Mouse (Mus musculus) MEL (cell line): Measurements from ENCODE around the gene As3mt. TPM values are rescaled to one million over a fixed set of nuclear protein-coding genes. Genes with fewer than 3 reads are reported as not detected.

Experiments used
- DNase-seq: peaks from one replicate; pipeline ENCODE4 v3.0.0; 2011; ENCODE audit warnings: low read depth, low spot score
- H3K27ac ChIP-seq: 2 replicates; pipeline ENCODE4 v1.5.1; 2012; ENCODE audit warnings: low read depth, mild to moderate bottlenecking, control low read depth, low read length, moderate library complexity; ENCODE audit not compliant: control insufficient read depth
- H3K27me3 ChIP-seq, 2 experiments: fragments of 150-350 bp in 1 of 2; sonication (generic) in 1 of 2; 2 replicates each; pipeline ENCODE4 v1.6.1; 2012; ENCODE audit warnings: low read length in 2 of 2, mild to moderate bottlenecking in 2 of 2, improper control_type of control experiment in 1 of 2, moderate library complexity in 1 of 2; ENCODE audit not compliant: insufficient read depth in 2 of 2, control insufficient read depth in 1 of 2
- H3K36me3 ChIP-seq, 2 experiments: 2 replicates each; pipeline ENCODE4 v1.6.1; 2012 to 2014; ENCODE audit warnings: low read length in 2 of 2, improper control_type of control experiment in 1 of 2, inconsistent platforms in 1 of 2, mild to moderate bottlenecking in 1 of 2; ENCODE audit not compliant: insufficient read depth in 2 of 2, control insufficient read depth in 1 of 2
- H3K4me1 ChIP-seq, 2 experiments: fragments of 150-350 bp in 1 of 2; sonication (generic) in 1 of 2; 2 replicates each; pipeline ENCODE4 v1.6.1; 2012; ENCODE audit warnings: low read length in 2 of 2, improper control_type of control experiment in 1 of 2, mild to moderate bottlenecking in 1 of 2; ENCODE audit not compliant: insufficient read depth in 2 of 2, control insufficient read depth in 1 of 2
- H3K4me3 ChIP-seq, 2 experiments: fragments of 150-350 bp in 1 of 2; sonication (generic) in 1 of 2; 2 replicates each; pipeline ENCODE4 v1.5.1; 2012; ENCODE audit warnings: low read depth in 2 of 2, low read length in 2 of 2, mild to moderate bottlenecking in 2 of 2, moderate library complexity in 2 of 2, control low read depth in 1 of 2, improper control_type of control experiment in 1 of 2; ENCODE audit not compliant: control insufficient read depth in 1 of 2, insufficient read depth in 1 of 2
- H3K79me2 ChIP-seq: 2 replicates; pipeline ENCODE4 v1.6.1; 2012; ENCODE audit warnings: mild to moderate bottlenecking, low read length, moderate library complexity; ENCODE audit not compliant: control insufficient read depth, poor library complexity, insufficient read depth
- H3K9ac ChIP-seq: 2 replicates; pipeline ENCODE4 v1.6.1; 2012; ENCODE audit warnings: low read depth, mild to moderate bottlenecking, control low read depth, low read length, moderate library complexity; ENCODE audit not compliant: control insufficient read depth, poor library complexity, severe bottlenecking
- H3K9me3 ChIP-seq: fragments of 150-350 bp; sonication (generic); replicated peaks from 2 replicates; pipeline ENCODE4 v1.6.1; 2012; ENCODE audit warnings: mild to moderate bottlenecking, low read length, improper control_type of control experiment, moderate library complexity; ENCODE audit not compliant: insufficient read depth
- BHLHE40 ChIP-seq: IDR thresholded peaks from 2 replicates; pipeline ENCODE4 v1.6.1; 2012; ENCODE audit warnings: low read depth, mild to moderate bottlenecking, inconsistent platforms, low read length, improper control_type of control experiment, borderline replicate concordance
- CHD1 ChIP-seq: IDR thresholded peaks from 2 replicates; pipeline ENCODE4 v1.6.1; 2012; ENCODE audit warnings: low read depth, mild to moderate bottlenecking, inconsistent platforms, low read length, improper control_type of control experiment
- ETS1 ChIP-seq: IDR thresholded peaks from 2 replicates; pipeline ENCODE4 v1.6.1; 2012; ENCODE audit warnings: low read depth, mild to moderate bottlenecking, inconsistent platforms, low read length, improper control_type of control experiment, moderate library complexity
- GABPA ChIP-seq: IDR thresholded peaks from 2 replicates; pipeline ENCODE4 v1.6.1; 2012; ENCODE audit warnings: low read depth, mild to moderate bottlenecking, inconsistent platforms, low read length, improper control_type of control experiment, moderate library complexity
- GATA1 ChIP-seq: IDR thresholded peaks from 2 replicates; pipeline ENCODE4 v1.6.1; 2011; ENCODE audit warnings: low read depth, low read length, improper control_type of control experiment
- HCFC1 ChIP-seq: IDR thresholded peaks from 2 replicates; pipeline ENCODE4 v1.6.1; 2012; ENCODE audit warnings: low read depth, mild to moderate bottlenecking, inconsistent platforms, low read length, improper control_type of control experiment, moderate library complexity
- JUND ChIP-seq: IDR thresholded peaks from 2 replicates; pipeline ENCODE4 v1.6.1; 2011; ENCODE audit warnings: low read depth, mild to moderate bottlenecking, improper control_type of control experiment, low read length
- KAT2A ChIP-seq: conservative IDR thresholded peaks from 2 replicates; pipeline ENCODE4 v1.6.1; 2012; ENCODE audit warnings: low read depth, low read length, improper control_type of control experiment, inconsistent platforms
- MAZ ChIP-seq: IDR thresholded peaks from 2 replicates; pipeline ENCODE4 v1.6.1; 2012; ENCODE audit warnings: low read depth, mild to moderate bottlenecking, inconsistent platforms, low read length, improper control_type of control experiment
- MYC ChIP-seq: IDR thresholded peaks from 2 replicates; pipeline ENCODE4 v1.6.1; 2011; ENCODE audit warnings: low read depth, mild to moderate bottlenecking, low read length, improper control_type of control experiment, moderate library complexity
- NELFE ChIP-seq: IDR thresholded peaks from 2 replicates; pipeline ENCODE4 v1.6.1; 2011; ENCODE audit warnings: low read depth, low read length, improper control_type of control experiment
- NRF1 ChIP-seq: IDR thresholded peaks from 2 replicates; pipeline ENCODE4 v1.6.1; 2014; ENCODE audit warnings: low read depth, mild to moderate bottlenecking, inconsistent platforms, low read length, improper control_type of control experiment, moderate library complexity; ENCODE audit not compliant: poor library complexity, insufficient read depth, severe bottlenecking
- POLR2A ChIP-seq, 2 experiments: IDR thresholded peaks; 2 replicates each; pipeline ENCODE4 v1.6.1; 2011 to 2012; ENCODE audit warnings: low read length in 2 of 2, mild to moderate bottlenecking in 2 of 2, control low read depth in 1 of 2, improper control_type of control experiment in 1 of 2, low read depth in 1 of 2, moderate library complexity in 1 of 2; ENCODE audit not compliant: control insufficient read depth in 1 of 2, insufficient read depth in 1 of 2, poor library complexity in 1 of 2
- RAD21 ChIP-seq: IDR thresholded peaks from 2 replicates; pipeline ENCODE4 v1.6.1; 2011; ENCODE audit warnings: mild to moderate bottlenecking, low read depth, low read length, improper control_type of control experiment
- SIN3A ChIP-seq: IDR thresholded peaks from 2 replicates; pipeline ENCODE4 v1.6.1; 2012; ENCODE audit warnings: low read length, improper control_type of control experiment, inconsistent platforms
- TAL1 ChIP-seq: IDR thresholded peaks from 2 replicates; pipeline ENCODE4 v1.6.1; 2012; ENCODE audit warnings: mild to moderate bottlenecking, inconsistent platforms, low read length, moderate library complexity, mixed read lengths
- TBP ChIP-seq: IDR thresholded peaks from 2 replicates; pipeline ENCODE4 v1.8.0; 2011; ENCODE audit warnings: low read depth, low read length, improper control_type of control experiment
- TCF12 ChIP-seq: IDR thresholded peaks from 2 replicates; pipeline ENCODE4 v1.6.1; 2014; ENCODE audit warnings: low read depth, mild to moderate bottlenecking, inconsistent platforms, low read length, improper control_type of control experiment, moderate library complexity
- UBTF ChIP-seq: IDR thresholded peaks from 2 replicates; pipeline ENCODE4 v1.6.1; 2012; ENCODE audit warnings: low read depth, mild to moderate bottlenecking, inconsistent platforms, low read length, improper control_type of control experiment, moderate library complexity, borderline replicate concordance; ENCODE audit not compliant: insufficient read depth
- USF2 ChIP-seq, 2 experiments: IDR thresholded peaks; 2 replicates each; pipeline ENCODE4 v1.6.1; 2011 to 2012; ENCODE audit warnings: improper control_type of control experiment in 2 of 2, low read length in 2 of 2, borderline replicate concordance in 1 of 2, inconsistent platforms in 1 of 2, low read depth in 1 of 2, mild to moderate bottlenecking in 1 of 2; ENCODE audit not compliant: insufficient read depth in 1 of 2
- ZKSCAN1 ChIP-seq: IDR thresholded peaks from 2 replicates; pipeline ENCODE4 v1.6.1; 2012; ENCODE audit warnings: low read depth, mild to moderate bottlenecking, inconsistent platforms, low read length, improper control_type of control experiment, moderate library complexity
- ZNF384 ChIP-seq: IDR thresholded peaks from 2 replicates; pipeline ENCODE4 v1.6.1; 2012; ENCODE audit warnings: low read depth, mild to moderate bottlenecking, inconsistent platforms, low read length, improper control_type of control experiment
- polyA plus RNA-seq, 2 experiments: library from polyadenylated mRNA; stranded (reverse) in 1 of 2; unstranded in 1 of 2; fragments of >175 nt in 1 of 2; fragments of >200 nt in 1 of 2; gene quantifications; 2 replicates each; pipeline versions ENCODE4 v1.2.1 to v1.2.4; 2012; ENCODE audit warnings: low replicate concordance in 2 of 2, low read depth in 1 of 2; ENCODE audit not compliant: insufficient read length in 2 of 2, insufficient read depth in 1 of 2, missing spikeins in 1 of 2
- total RNA-seq: library from RNA; depleted of rRNA; stranded (reverse); fragments of 300-350 nt; gene quantifications from 2 replicates; pipeline ENCODE4 v1.2.3, GENCODE M21; 2012

Gene As3mt
- total and polyA plus RNA-seq, 3 experiments, result 17.0 to 52.2 TPM; not detected in 1

DNA sequence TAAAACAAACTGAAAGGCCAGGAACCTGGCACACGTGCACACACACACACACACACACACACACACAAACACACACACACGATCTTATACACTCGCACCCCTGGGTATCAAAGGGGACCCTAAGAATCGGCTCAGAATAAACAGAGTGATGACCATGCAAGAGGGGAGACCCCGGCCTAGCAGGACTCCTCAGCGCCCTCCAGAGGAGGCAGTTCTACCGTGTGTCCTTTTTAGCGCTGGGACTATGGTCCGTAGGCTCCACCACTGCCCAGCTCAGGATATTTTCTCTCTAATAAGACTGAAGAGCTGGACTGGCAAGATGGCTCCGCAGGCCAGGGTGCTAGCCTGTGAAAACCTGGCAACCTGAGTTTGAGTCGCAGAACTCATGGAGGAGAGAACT, 17.2 kb downstream of the As3mt start:
- peaks cover 0 to 18% of the 10 kb centered on the region in 2 experiments; a peak in 2 of 4 replicates for H3K36me3 ChIP-seq
- no peak for TF ChIP-seq ETS1
- TF ChIP-seq POLR2A (IDR thresholded peaks at IDR 0.05; ENCODE audit: control insufficient read depth in 1 of 2, insufficient read depth in 1 of 2, low read depth in 1 of 2, low read length in 2 of 2, poor library complexity in 1 of 2), result no peak
- no peak for TF ChIP-seq JUND
- no peak for TF ChIP-seq SIN3A
- TF ChIP-seq KAT2A, result no peak
- TF ChIP-seq ZNF384, result no peak
- TF ChIP-seq CHD1, result no peak
- no peak for TF ChIP-seq MYC
- no peak for TF ChIP-seq MAZ
- no peak for TF ChIP-seq TBP
- no peak for TF ChIP-seq NRF1
- TF ChIP-seq GATA1, result no peak
- no peak for TF ChIP-seq HCFC1
- TF ChIP-seq USF2 (IDR thresholded peaks at IDR 0.05; ENCODE audit: borderline replicate concordance in 1 of 2, insufficient read depth in 1 of 2, low read depth in 1 of 2, low read length in 2 of 2), result no peak
- TF ChIP-seq NELFE, result no peak
- TF ChIP-seq TAL1, result no peak
- TF ChIP-seq ZKSCAN1, result no peak
- TF ChIP-seq, all 39 proteins: peak for 0
- no peak for DNase-seq
- H3K4me3 ChIP-seq, result no peak overlapping the region
- peaks cover 10 to 22% of the 10 kb centered on the region in 2 experiments for H3K4me1 ChIP-seq
- H3K9ac ChIP-seq, result no peak overlapping the region
- H3K27ac ChIP-seq, result no peak overlapping the region
- no peaks in the 10 kb centered on the region for H3K79me2 ChIP-seq
- H3K9me3 ChIP-seq, result no peaks in the 10 kb centered on the region
- no peaks in the 10 kb centered on the region for H3K27me3 ChIP-seq

GRCm38 (mm10) chr19:46726142-46726541, 18.9 kb downstream of the As3mt start:
- Histone ChIP-seq H3K36me3 (peaks cover 0 to 18% of the 10 kb centered on the region in 2 experiments; a peak in 2 of 4 replicates), H3K9me3 (no peaks in the 10 kb centered on the region), H3K79me2 (no peaks in the 10 kb centered on the region), H3K27me3 (no peaks in the 10 kb centered on the region), H3K4me3 (no peak overlapping the region), H3K27ac (no peak overlapping the region), H3K4me1 (peaks cover 10 to 22% of the 10 kb centered on the region in 2 experiments), H3K9ac (no peak overlapping the region)
- TF ChIP-seq GABPA (no peak), SIN3A (no peak), UBTF (no peak), RAD21 (no peak), TCF12 (no peak), BHLHE40 (no peak), GATA1 (no peak)
- DNase-seq, result no peak
